Mouse (Mus musculus) frontal cortex, postnatal 25 days (tissue): Measurements from ENCODE around the gene Il10rb.

Source experiments
- DNase-seq, 2 experiments: peaks; one replicate each; pipeline ENCODE4 v3.0.0; 2022; ENCODE audit warnings: low spot score in 2 of 2

The Il10rb gene

GRCm38 (mm10) chr16:91450137-91451064 lies 44.4 kb downstream of the Il10rb start:
- DNase-seq: no peak

DNA sequence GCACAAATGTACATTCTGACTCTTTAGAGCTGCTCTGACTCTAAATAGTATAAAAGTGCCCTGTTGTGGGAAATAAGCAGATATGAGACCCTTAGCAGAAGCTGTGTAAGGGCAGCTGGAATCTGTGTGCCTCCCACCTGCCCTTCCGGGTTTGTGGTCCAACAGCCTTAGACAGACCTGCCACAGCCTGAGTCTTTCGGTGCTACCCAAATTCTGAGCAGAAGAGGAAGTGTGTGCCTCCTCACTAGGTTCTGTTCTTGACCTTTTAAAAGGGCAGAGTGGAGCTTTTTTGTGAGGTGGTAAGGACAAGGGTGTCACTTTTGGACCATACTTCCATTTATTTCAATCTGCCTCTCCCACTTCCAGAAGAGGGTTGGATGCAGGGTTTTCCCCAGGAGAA lies 46.0 kb downstream of the Il10rb start:
- DNase-seq: no peak

DNA sequence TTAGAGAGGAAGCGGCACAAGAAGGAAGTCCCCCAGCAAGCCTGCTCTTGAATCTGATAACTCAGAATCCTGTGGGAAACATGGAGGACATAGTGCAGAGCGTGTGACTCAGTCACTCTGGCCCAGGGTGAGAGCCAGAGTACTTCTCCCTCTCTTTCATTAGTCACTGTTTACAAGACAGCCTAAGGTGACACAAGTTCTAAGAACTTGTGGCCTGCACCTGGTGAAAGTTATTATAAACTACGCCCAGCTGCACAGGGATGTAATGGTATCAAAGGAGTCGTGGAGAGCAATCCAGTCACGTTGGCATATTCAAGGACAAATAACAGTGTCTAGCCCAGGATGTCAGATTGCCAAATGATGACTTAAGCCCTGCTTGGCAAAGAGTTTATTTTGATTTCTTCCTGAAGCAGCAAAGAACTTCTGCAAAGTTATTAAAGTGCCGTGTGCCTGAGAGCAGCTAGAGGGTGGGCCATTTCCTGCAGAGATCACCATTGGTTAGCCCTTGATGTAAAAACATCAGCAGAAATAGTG lies 46.5 kb downstream of the Il10rb start:
- no peak for DNase-seq

DNA sequence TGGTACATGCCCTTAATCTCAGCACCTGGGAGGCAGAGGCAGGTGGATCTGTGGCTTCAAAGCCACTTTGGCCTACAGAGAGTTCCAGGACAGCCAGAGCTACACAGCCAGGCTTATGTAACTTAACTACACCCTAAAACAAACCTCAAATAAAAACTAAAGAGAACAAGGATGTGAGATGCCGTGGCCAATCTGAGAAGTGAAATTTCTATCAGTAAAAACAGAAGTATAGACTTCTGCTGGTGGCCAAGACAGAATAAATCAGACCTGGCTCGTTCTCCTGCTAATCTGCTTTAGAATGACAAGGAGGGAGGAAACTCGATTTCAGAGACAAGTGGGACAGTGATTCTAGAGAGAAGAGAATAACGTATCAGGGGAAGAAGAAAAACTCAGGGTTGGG lies 49.9 kb downstream of the Il10rb start:
- no peak for DNase-seq

- DNase-seq: no peak
Measured at GRCm38 (mm10) chr16:91458301-91458746, 52.4 kb downstream of the Il10rb start.

GRCm38 (mm10) chr16:91458976-91459375 lies 53.0 kb downstream of the Il10rb start:
- DNase-seq: no peak

DNA sequence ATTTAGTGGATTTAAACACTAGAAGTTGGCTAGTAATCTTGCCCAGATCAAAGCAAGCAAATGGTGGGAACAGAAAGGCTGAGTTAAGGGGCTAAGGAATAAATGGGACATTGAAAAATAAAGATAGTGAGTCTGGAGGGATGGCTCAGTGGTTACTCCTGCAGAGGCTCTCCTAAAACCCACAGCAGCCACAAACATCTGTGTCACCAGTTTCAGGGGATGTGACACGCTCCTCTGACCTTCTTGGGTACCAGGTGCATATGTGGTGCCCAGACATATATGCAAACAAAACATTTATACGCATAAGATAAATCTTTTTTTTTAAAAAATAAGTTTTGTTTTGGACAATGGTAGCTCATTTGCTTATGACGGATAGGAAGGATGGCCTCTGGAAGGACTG lies 53.4 kb downstream of the Il10rb start:
- no peak for DNase-seq

- DNase-seq: no peak
Measured at GRCm38 (mm10) chr16:91459841-91460370, 53.9 kb downstream of the Il10rb start.

GRCm38 (mm10) chr16:91461066-91461638 lies 55.2 kb downstream of the Il10rb start:
- DNase-seq: no peak

DNA sequence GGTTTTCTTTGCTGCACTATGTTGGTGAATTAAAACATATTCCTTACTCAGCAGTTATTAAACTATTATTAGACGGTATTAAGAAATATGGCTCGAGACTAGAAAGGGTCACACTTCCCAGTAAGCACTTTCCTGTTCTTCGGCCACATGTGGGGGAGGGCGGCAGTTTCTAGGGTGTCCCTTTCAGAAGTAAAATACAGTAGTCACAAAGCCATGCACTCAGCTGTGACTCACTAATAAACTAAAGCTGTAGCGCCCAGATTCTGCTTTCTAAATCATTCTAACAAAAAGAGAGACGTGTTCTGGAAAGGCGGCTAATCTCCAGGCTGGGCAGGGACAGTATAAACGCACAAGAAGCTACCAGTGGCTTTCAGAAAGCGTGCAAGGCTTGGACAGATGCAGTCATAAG lies 55.8 kb downstream of the Il10rb start:
- DNase-seq: no peak

- no peak for DNase-seq
Measured at GRCm38 (mm10) chr16:91462644-91463043, 56.7 kb downstream of the Il10rb start.

GRCm38 (mm10) chr16:91463400-91463799 lies 57.4 kb downstream of the Il10rb start:
- no peak for DNase-seq

DNA sequence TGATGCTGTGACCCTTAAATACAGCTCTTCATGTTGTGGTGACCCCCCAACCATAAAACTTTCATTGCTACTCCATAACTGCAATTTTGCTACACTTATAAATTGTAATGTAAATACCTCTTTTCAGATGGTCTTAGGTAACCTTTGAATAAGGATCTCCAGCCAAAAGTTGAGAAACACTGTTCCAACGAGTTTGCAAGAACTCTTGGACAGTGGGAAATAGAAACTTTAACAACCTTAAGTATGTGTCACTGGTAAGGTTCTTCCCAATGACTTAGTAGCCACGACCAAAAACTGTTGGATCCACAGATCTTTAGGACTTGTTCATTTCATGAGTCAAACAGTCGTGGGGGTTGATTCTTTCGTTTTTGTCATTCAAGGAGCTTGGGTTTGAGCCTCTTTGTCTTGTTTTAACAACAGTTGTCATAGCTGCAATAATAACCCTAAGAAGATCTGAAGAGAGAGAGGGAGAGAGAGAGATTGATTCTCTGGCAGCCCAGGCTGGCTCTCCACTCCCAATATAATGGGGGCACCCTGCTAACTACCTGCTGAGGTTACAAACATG lies 58.0 kb downstream of the Il10rb start:
- no peak for DNase-seq

- DNase-seq: peak; percentile 45 to 72
Measured at GRCm38 (mm10) chr16:91464594-91465504, 58.9 kb downstream of the Il10rb start.

- no peak for DNase-seq
Measured at GRCm38 (mm10) chr16:91465505-91466240, 59.7 kb downstream of the Il10rb start.

DNA sequence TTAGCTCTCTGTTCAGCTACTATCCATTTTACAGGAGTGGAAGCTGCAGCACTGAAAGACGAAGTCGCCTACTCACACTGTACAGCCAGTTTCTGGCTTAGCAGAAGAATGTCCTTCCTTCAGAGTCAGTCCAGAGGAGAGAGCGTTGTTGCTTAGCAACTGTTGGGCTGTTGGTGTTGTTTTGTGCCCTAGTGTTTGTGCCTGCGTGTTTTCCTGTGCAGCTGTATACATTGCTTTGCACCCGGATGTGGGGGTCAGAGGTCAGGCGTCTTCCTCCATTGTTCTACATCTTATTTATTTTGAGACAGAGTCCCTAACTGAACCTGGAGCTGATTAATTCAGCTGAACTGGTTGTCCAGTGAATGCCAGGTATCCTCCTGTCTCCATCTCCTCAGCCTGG lies 60.6 kb downstream of the Il10rb start:
- no peak for DNase-seq

DNA sequence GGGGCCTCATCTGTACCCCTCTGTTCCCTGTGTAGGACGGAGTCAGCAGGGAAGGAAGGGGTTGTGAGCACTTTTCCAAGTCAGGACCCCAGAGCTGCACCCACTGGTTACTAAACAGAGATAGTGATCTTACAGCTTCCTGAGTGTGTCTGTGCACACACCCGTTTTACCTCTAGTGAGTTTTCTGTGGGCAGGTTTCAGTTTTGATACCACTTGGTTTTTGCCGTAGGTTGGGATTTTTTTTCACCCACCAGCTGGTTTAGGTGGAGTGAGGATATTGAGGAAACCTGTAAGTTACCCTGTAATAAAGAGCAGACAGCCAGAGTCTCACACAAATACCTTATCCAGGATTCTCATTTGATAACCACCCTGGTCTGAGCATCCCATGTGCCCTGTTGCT lies 64.5 kb downstream of the Il10rb start:
- DNase-seq: no peak

- no peak for DNase-seq
Measured at GRCm38 (mm10) chr16:91471481-91471880, 65.5 kb downstream of the Il10rb start.
